Mouse (Mus musculus) midbrain, embryonic 15.5 days (tissue): Measurements from ENCODE around the gene Cep170b. TPM values are rescaled to one million over a fixed set of nuclear protein-coding genes. Genes with fewer than 3 reads are reported as not detected.

Source experiments
- ATAC-seq: fragments of 200-750 bp; cut with Nextera tagmentation; replicated peaks from 2 replicates; pipeline ENCODE4 v1.8.0; 2017; ENCODE audit warnings: moderate TSS enrichment
- H3K27ac ChIP-seq: fragments of 300-500 bp; sonication (generic); 2 replicates; pipeline ENCODE4 v1.5.1; 2015; ENCODE audit warnings: mild to moderate bottlenecking, inconsistent platforms
- H3K27me3 ChIP-seq: fragments of 300-500 bp; sonication (generic); replicated peaks from 2 replicates; pipeline ENCODE4 v1.6.1; 2015; ENCODE audit warnings: inconsistent platforms
- H3K36me3 ChIP-seq: fragments of 300-500 bp; sonication (generic); replicated peaks from 2 replicates; pipeline ENCODE4 v1.6.1; 2015; ENCODE audit warnings: inconsistent platforms
- H3K4me1 ChIP-seq: fragments of 300-500 bp; sonication (generic); 2 replicates; pipeline ENCODE4 v1.6.1; 2015; ENCODE audit warnings: inconsistent platforms
- H3K4me2 ChIP-seq: fragments of 300-500 bp; sonication (generic); 2 replicates; pipeline ENCODE4 v1.6.1; 2015; ENCODE audit warnings: inconsistent platforms, mild to moderate bottlenecking, moderate library complexity
- H3K4me3 ChIP-seq: fragments of 300-500 bp; sonication (generic); 2 replicates; pipeline ENCODE4 v1.5.1; 2015; ENCODE audit warnings: mild to moderate bottlenecking, inconsistent platforms
- H3K9ac ChIP-seq: fragments of 300-500 bp; sonication (generic); 2 replicates; pipeline ENCODE4 v1.6.1; 2015; ENCODE audit warnings: mild to moderate bottlenecking, inconsistent platforms
- H3K9me3 ChIP-seq: fragments of 300-500 bp; sonication (generic); 2 replicates; pipeline ENCODE4 v1.6.1; 2016; ENCODE audit warnings: inconsistent platforms
- WGBS: fragments of 180-500 bp; shearing (Covaris S2); methylation state at CpG from one replicate; pipeline ENCODE4 v1.1.7; 2015; ENCODE audit warnings: mixed read lengths; 5-methylcytosine and 5-hydroxymethylcytosine counted together
- polyA plus RNA-seq: library from polyadenylated mRNA; unstranded; fragments of >200 nt; fragmentation: Nextera tagmentation; extraction: Ambion mirVana; gene quantifications from 2 replicates; pipeline ENCODE4 v1.2.1, GENCODE M21; 2015

Cep170b gene
- polyA plus RNA-seq, 1 experiment from 2014 or later = 53.7 TPM

GRCm38 (mm10) chr12:112713984-112714383 lies 6.3 kb upstream of the Cep170b start:
- ATAC-seq = no peak
- Histone ChIP-seq H3K9ac (no peak overlapping the region), H3K4me2 (no peak overlapping the region), H3K4me3 (no peak overlapping the region), H3K4me1 (no peaks in the 10 kb centered on the region), H3K36me3 (no peaks in the 10 kb centered on the region), H3K9me3 (no peaks in the 10 kb centered on the region), H3K27me3 (no peaks in the 10 kb centered on the region), H3K27ac (no peak overlapping the region)
- WGBS = 68% methylated on average over 3 of the region's 3 CpGs

DNA sequence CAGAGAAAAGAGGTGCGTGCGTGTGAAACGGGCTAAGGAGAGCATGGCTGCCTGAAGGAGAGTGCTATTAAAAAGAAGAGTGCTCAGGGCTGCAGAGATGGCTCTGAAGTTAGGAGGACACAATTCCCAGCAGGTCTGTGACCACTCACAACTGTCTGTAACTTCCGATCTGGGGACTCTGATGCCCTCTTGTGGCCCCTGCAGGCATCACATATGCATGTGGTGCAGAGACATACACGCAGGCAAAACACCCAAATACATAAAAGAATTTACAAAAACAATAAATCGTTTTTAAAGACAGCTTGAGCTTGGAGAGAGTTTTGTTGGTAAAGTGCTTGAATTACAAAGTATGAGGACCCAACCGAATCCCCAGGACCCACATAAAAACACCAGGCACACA lies 3.1 kb upstream of the Cep170b start:
- Histone ChIP-seq H3K4me2 (no peak overlapping the region), H3K4me1 (peaks cover 9% of the 10 kb centered on the region; the same call in 1 of the 2 replicates)
- no peak for ATAC-seq

GRCm38 (mm10) chr12:112718995-112719394 lies 1.3 kb upstream of the Cep170b start:
- Histone ChIP-seq H3K9me3 (no peaks in the 10 kb centered on the region), H3K4me3 (no peak overlapping the region), H3K4me1 (peaks cover 22% of the 10 kb centered on the region), H3K9ac (no peak overlapping the region), H3K27me3 (no peaks in the 10 kb centered on the region), H3K27ac (no peak overlapping the region), H3K4me2 (no peak overlapping the region), H3K36me3 (no peaks in the 10 kb centered on the region)
- WGBS = 68% methylated on average over 5 of the region's 5 CpGs
- ATAC-seq = no peak

More for the DNA sequence above, 3.1 kb upstream of the Cep170b start:
- Histone ChIP-seq H3K27ac (no peak overlapping the region), H3K9me3 (no peaks in the 10 kb centered on the region), H3K9ac (no peak overlapping the region), H3K36me3 (no peaks in the 10 kb centered on the region), H3K27me3 (no peaks in the 10 kb centered on the region), H3K4me3 (no peak overlapping the region)
- 25% methylated on average over 7 of the region's 7 CpGs for WGBS

DNA sequence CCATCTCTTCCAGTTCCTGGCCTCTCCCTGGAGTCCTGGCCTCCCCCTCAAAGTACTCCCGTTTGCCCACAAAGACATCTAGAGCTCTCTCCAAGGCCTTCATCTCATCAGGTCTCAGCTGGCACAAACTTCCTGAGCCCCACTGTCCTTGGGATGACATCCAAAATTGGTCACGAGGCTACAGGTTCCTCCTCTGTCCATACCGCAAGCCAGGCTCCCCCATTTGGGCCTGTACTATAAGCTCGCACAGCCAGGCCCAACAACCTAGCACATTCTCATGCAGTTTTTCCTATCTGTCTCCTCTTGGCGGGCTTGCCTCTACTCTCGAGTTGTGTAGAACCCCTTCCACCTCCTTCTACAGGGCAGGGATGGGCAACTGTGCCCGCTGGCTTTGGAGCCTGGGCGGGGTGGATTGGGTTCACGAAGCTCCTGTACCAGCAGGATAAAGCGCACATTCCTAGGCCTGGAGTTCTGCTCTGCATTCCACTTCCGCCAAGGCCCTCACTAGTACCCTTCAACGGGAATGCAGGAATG lies 702 bp downstream of the Cep170b start:
- WGBS = 44% methylated on average over 12 of the region's 12 CpGs
- peak overlapping the region; percentile 84 for H3K4me3 ChIP-seq
- H3K4me2 ChIP-seq = peak overlapping the region; percentile 77
- H3K27ac ChIP-seq = no peak overlapping the region
- no peaks in the 10 kb centered on the region for H3K27me3 ChIP-seq
- H3K9me3 ChIP-seq = no peaks in the 10 kb centered on the region
- no peaks in the 10 kb centered on the region for H3K36me3 ChIP-seq
- H3K4me1 ChIP-seq = peaks cover 36% of the 10 kb centered on the region
- H3K9ac ChIP-seq = peak overlapping the region; percentile 91
- no peak for ATAC-seq

DNA sequence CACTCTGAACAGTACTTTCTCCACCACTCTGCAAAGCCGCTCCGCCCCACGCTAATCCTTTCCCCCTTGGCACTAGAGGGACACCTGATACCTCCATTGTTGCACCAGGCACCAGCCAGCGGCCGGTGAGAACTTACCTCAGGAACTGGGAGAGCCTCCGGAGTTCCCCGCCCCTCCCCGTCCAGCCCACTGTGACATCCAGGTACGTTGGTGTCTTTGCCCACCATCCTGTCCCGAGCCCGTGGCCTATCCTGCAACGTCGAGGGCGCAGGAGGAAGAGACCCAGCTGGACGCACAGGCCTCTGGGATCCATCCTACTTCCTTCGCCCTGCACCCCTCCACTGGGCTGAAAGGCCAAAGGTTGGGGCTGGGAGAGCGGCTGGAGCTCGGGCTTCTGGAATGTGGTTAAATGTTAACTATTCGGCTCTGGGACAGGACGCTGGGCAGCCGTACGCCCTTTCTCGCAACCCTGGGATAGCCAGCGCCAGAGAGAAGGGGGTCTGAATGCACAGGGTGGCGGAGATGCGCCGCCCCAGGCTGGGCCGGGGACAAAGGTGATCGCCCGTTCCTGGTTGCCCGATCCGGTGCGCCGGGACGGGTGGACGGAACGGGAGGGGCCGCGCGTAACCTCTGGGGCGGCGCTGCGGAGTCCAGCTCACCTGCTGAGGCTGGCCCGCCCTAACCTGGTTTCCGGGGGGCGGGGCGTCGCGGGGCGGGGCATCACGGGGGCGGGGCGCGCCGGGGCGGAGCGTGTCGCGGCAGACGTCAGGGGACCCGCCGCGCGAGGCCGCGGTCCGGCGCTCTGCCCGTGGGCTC lies 1.4 kb downstream of the Cep170b start:
- 3% methylated on average over 64 of the region's 69 CpGs for WGBS
- Histone ChIP-seq H3K4me2 (peak overlapping the region; percentile 77), H3K27me3 (no peaks in the 10 kb centered on the region), H3K9ac (peak overlapping the region; percentile 91), H3K27ac (peak overlapping the region; percentile 70), H3K4me1 (peaks cover 36% of the 10 kb centered on the region), H3K36me3 (no peaks in the 10 kb centered on the region), H3K9me3 (no peaks in the 10 kb centered on the region), H3K4me3 (peak overlapping the region; percentile 84)
- peak; percentile 41 for ATAC-seq

DNA sequence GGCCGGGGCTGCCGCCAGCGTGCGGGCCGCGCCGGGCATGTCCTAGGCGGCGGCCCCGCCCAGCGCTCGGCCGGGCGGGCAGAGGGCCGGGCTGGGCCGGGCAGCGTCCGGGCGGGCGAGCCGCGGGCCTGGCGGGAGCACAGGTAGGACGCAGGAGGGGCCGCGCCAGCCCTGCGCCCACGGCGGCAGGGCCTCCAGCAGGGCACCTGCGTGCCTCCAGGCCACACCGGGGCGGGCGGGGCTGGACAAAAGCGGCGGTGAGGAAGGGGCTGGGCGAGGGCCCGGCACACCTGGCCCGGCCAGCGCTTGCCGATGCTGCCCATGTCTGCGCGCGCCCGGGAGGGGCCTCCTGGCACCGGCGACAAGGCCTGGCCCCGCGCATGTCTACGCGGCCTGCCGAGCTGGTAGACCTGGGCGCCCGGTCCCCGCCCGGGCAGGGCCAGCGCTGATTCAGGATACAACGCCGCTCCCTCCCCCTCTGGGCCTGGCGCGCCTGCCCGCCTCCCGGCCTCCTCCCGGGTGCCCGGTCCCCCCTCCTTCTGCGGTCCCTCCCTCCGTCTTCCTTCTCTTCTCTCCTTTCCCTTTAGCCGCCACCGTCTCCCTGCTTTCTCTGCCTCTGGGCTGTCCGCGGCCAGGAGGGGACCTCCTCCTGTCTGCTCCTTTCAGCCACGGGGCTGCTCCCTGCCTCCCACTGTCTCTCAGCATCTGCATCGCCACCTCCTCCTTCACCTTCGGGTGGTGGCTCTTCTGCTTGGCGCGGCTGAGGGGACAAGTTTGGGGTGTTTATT lies 2.2 kb downstream of the Cep170b start:
- H3K27ac ChIP-seq = peak overlapping the region; percentile 70
- peaks cover 36% of the 10 kb centered on the region for H3K4me1 ChIP-seq
- WGBS = under 1% methylated on average over 58 of the region's 75 CpGs
- peak; percentile 67 for ATAC-seq
- H3K27me3 ChIP-seq = no peaks in the 10 kb centered on the region
- H3K36me3 ChIP-seq = no peaks in the 10 kb centered on the region
- H3K9me3 ChIP-seq = no peaks in the 10 kb centered on the region
- H3K9ac ChIP-seq = peak overlapping the region; percentile 91
- H3K4me2 ChIP-seq = peak overlapping the region; percentile 77
- H3K4me3 ChIP-seq = peak overlapping the region; percentile 84

DNA sequence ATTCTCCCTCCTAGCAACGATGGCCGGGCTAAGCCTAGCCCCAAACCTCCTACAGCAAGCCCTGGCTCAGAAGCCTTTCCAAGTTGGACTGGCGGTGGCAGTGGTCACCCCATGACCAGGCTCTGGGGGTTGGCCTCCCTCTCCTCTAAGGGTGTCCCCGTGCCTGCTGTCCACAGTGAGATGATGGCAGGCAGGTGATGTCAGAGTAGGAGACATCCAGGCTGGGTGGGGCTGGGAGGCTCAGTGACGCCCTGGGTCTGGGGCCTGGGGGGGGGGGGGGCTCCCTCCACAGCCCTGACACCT lies 2.7 kb downstream of the Cep170b start:
- no peaks in the 10 kb centered on the region for H3K27me3 ChIP-seq
- no peaks in the 10 kb centered on the region for H3K36me3 ChIP-seq
- peak overlapping the region; percentile 84 for H3K4me3 ChIP-seq
- H3K9me3 ChIP-seq = no peaks in the 10 kb centered on the region
- peak overlapping the region; percentile 70; the same call in 1 of the 2 replicates for H3K27ac ChIP-seq
- peak overlapping the region; percentile 77 for H3K4me2 ChIP-seq
- WGBS = 9% methylated on average over 5 of the region's 5 CpGs
- H3K9ac ChIP-seq = peak overlapping the region; percentile 91
- peaks cover 36% of the 10 kb centered on the region for H3K4me1 ChIP-seq
- ATAC-seq = peak; percentile 18

- Histone ChIP-seq H3K4me2 (peak overlapping the region; percentile 77), H3K4me3 (peak overlapping the region; percentile 84), H3K27ac (no peak overlapping the region), H3K9ac (peak overlapping the region; percentile 91), H3K36me3 (no peaks in the 10 kb centered on the region), H3K4me1 (peaks cover 36% of the 10 kb centered on the region), H3K27me3 (no peaks in the 10 kb centered on the region), H3K9me3 (no peaks in the 10 kb centered on the region)
- no peak for ATAC-seq
- 82% methylated on average over 6 of the region's 6 CpGs for WGBS
Observed at GRCm38 (mm10) chr12:112723445-112723844, 3.2 kb downstream of the Cep170b start.

DNA sequence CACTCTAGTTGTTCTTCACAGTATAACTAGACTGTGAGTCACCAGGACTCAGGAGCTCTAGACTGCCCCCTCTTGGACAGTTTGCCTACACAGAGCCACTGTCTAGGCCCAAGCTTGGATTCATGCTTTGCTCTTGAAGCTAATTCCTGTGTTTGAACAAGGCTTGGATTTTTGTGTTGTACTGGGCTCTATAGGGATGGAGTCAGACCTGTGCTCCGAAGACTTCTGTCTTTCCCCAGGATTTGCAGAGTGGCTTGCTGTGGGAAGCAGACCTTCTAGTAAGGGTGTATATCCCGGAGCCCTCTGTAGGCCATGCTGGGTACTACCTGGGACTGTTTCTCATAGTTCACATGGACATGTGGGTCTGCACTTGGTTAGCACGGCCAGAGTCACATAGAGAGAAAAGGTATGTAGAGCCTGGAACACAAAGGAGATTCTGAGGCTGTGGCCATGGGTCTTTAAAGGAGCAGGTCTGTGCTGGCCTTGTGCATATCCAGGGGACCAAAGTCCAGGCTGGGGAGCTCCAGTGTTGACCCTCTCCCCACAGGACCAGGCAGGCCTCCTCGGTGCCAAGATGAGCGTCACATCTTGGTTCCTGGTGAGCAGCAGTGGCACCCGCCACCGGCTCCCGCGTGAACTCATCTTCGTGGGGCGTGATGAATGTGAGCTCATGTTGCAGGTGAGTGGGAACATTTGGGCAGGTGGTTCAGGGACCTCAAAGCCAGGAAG lies 4.0 kb downstream of the Cep170b start:
- Histone ChIP-seq H3K4me3 (no peak overlapping the region), H3K27me3 (no peaks in the 10 kb centered on the region), H3K9ac (no peak overlapping the region), H3K36me3 (no peaks in the 10 kb centered on the region), H3K4me1 (peaks cover 36% of the 10 kb centered on the region), H3K9me3 (no peaks in the 10 kb centered on the region), H3K4me2 (peak overlapping the region; percentile 77; the same call in 1 of the 2 replicates), H3K27ac (no peak overlapping the region)
- ATAC-seq = no peak; the same call in 1 of the 2 replicates
- WGBS = 79% methylated on average over 11 of the region's 11 CpGs

GRCm38 (mm10) chr12:112727801-112728200 lies 7.5 kb downstream of the Cep170b start:
- Histone ChIP-seq H3K9me3 (no peaks in the 10 kb centered on the region), H3K27me3 (no peaks in the 10 kb centered on the region), H3K9ac (no peak overlapping the region), H3K4me1 (peaks cover 26% of the 10 kb centered on the region), H3K4me2 (no peak overlapping the region), H3K4me3 (no peak overlapping the region), H3K36me3 (peaks cover 16% of the 10 kb centered on the region), H3K27ac (no peak overlapping the region)
- ATAC-seq = no peak
- WGBS = 63% methylated on average over 8 of the region's 8 CpGs

DNA sequence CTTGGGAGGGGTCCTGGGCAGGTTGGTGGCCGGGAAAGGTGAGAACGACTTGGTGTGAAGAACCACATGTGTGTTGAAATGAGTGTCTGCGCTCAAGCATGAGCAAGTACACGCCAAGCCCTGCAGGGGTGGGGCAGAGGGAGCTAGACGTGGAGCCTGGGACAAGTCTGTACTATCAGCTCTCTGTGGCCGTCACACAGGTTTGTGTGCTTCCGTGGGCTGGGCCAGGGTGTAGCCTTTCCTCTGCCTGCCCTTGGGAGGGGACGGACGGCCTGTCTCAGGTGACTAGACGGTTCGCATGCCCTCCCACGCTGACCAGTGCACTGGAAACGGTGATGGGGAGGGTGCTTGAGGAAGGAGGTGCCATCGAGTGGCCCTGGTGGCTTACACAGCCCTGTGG lies 10.6 kb downstream of the Cep170b start:
- Histone ChIP-seq H3K36me3 (peaks cover 30% of the 10 kb centered on the region), H3K4me1 (no peaks in the 10 kb centered on the region; the same call in 1 of the 2 replicates), H3K9ac (no peak overlapping the region), H3K9me3 (no peaks in the 10 kb centered on the region), H3K27me3 (no peaks in the 10 kb centered on the region), H3K4me2 (no peak overlapping the region), H3K27ac (no peak overlapping the region), H3K4me3 (no peak overlapping the region)
- no peak for ATAC-seq
- 88% methylated on average over 14 of the region's 14 CpGs for WGBS

DNA sequence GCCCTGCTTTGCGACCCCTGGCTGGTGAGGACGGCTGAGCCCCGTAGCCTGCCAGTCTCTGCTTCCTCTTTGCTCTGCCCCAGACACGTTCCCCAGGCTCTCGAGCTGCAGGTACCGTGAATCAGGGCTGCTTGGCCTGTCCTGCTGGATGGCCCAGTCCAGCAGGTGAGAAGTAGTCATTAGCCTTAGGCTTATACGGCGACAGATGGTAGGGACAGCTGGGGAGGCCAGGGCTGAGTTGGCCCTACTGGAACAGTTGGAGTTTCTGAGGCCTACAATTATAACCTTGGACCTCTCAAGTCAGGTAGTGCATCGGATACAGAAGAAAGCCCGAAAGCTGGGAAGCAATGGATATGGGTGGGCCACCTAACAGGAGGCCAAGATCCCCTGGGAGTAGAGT lies 12.3 kb downstream of the Cep170b start:
- Histone ChIP-seq H3K4me1 (no peaks in the 10 kb centered on the region; the same call in 1 of the 2 replicates), H3K9me3 (no peaks in the 10 kb centered on the region), H3K36me3 (peaks cover 45% of the 10 kb centered on the region), H3K27me3 (no peaks in the 10 kb centered on the region), H3K9ac (no peak overlapping the region), H3K27ac (no peak overlapping the region), H3K4me3 (no peak overlapping the region), H3K4me2 (no peak overlapping the region)
- no peak for ATAC-seq
- 96% methylated on average over 10 of the region's 10 CpGs for WGBS
